Mouse (Mus musculus): Measurements from ENCODE around the gene Cst9. TPM values are rescaled to one million over a fixed set of nuclear protein-coding genes. Genes with fewer than 3 reads are reported as not detected.

Gene Cst9
- polyA plus RNA-seq, 1 experiment = not detected

- H3K4me1 ChIP-seq (ENCODE audit: control insufficient read depth, insufficient read depth, low read length) = peaks cover 2% of the 10 kb centered on the region
- peak overlapping the region; percentile 57 for H3K27ac ChIP-seq (ENCODE audit: insufficient read depth, low read length)
- no peak overlapping the region for H3K9ac ChIP-seq (ENCODE audit: low read depth, poor library complexity, severe bottlenecking)
- no peaks in the 10 kb centered on the region for H3K27me3 ChIP-seq (ENCODE audit: control insufficient read depth, insufficient read depth, low read length, poor library complexity, severe bottlenecking)
- no peaks in the 10 kb centered on the region for H3K9me3 ChIP-seq (replicated peaks; ENCODE audit: control insufficient read depth, insufficient read depth, low read length, poor library complexity, severe bottlenecking)
- no peak overlapping the region for H3K4me3 ChIP-seq (ENCODE audit: low read depth, low read length)
- H3K36me3 ChIP-seq (ENCODE audit: control insufficient read depth, insufficient read depth, low read length, poor library complexity, severe bottlenecking) = no peaks in the 10 kb centered on the region
- TF ChIP-seq EP300 (IDR thresholded peaks at IDR 0.05; ENCODE audit: insufficient read depth, low read depth, low read length) (no peak), CTCF (IDR thresholded peaks at IDR 0.05; ENCODE audit: low read depth, low read length) (no peak), POLR2A (IDR thresholded peaks at IDR 0.05; ENCODE audit: insufficient read depth, low read length) (no peak)
Observed at GRCm38 (mm10) chr2:148878641-148879130, 43.7 kb downstream of the Cst9 start.

DNA sequence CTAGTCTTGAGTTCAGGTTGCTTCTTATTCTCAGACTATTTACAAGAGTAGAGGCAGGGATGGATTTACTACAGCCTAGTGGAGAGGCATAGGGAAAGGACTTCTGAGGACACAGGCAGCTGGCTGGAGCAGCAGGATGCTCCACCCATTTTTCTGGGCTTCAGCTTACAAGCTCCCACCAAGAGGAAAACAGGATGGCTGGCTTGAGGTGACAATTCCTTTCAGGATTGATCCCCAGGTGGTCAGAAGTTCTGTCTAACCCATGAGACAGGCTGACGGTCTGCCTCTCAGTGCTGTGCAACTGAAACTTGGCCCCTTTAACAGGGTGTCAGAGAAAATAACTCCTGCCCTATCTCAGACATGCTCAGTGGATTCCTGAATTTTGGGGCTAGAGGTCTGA, 44.3 kb downstream of the Cst9 start:
- no peaks in the 10 kb centered on the region for H3K36me3 ChIP-seq (ENCODE audit: control insufficient read depth, insufficient read depth, low read length, poor library complexity, severe bottlenecking)
- no peak overlapping the region for H3K9ac ChIP-seq (ENCODE audit: low read depth, poor library complexity, severe bottlenecking)
- H3K9me3 ChIP-seq (replicated peaks; ENCODE audit: control insufficient read depth, insufficient read depth, low read length, poor library complexity, severe bottlenecking) = no peaks in the 10 kb centered on the region
- H3K27ac ChIP-seq (ENCODE audit: insufficient read depth, low read length) = peak overlapping the region; percentile 16
- H3K27me3 ChIP-seq (ENCODE audit: control insufficient read depth, insufficient read depth, low read length, poor library complexity, severe bottlenecking) = no peaks in the 10 kb centered on the region
- no peak overlapping the region for H3K4me3 ChIP-seq (ENCODE audit: low read depth, low read length)
- no peak for TF ChIP-seq EP300 (IDR thresholded peaks at IDR 0.05; ENCODE audit: insufficient read depth, low read depth, low read length)
- TF ChIP-seq POLR2A (IDR thresholded peaks at IDR 0.05; ENCODE audit: insufficient read depth, low read length) = no peak
- TF ChIP-seq CTCF (IDR thresholded peaks at IDR 0.05; ENCODE audit: low read depth, low read length) = no peak
- H3K4me1 ChIP-seq (ENCODE audit: control insufficient read depth, insufficient read depth, low read length) = peaks cover 2% of the 10 kb centered on the region

DNA sequence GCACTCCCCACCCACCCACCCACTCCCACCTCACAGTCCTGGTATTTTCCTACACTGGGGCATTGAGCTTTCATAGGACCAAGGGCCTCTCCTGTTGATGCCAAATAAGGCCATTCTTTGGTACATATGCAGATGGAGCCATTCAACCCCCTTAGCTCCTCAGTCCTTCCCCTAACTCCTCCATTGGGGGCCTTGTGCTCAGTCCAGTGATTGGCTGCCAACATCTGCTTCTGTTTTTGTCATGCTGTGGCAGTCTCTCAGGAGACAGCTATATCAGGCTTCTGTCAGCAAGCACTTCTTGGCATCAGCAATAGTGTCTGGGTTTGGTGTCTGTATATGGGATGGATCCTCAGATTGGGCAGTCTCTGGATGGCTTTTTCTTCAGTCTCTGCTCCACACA, 49.8 kb downstream of the Cst9 start:
- TF ChIP-seq CTCF (IDR thresholded peaks at IDR 0.05; ENCODE audit: low read depth, low read length) (no peak), POLR2A (IDR thresholded peaks at IDR 0.05; ENCODE audit: insufficient read depth, low read length) (no peak), EP300 (IDR thresholded peaks at IDR 0.05; ENCODE audit: insufficient read depth, low read depth, low read length) (no peak)
- no peaks in the 10 kb centered on the region for H3K36me3 ChIP-seq (ENCODE audit: control insufficient read depth, insufficient read depth, low read length, poor library complexity, severe bottlenecking)
- no peak overlapping the region for H3K27ac ChIP-seq (ENCODE audit: insufficient read depth, low read length)
- H3K4me3 ChIP-seq (ENCODE audit: low read depth, low read length) = no peak overlapping the region
- no peaks in the 10 kb centered on the region for H3K9me3 ChIP-seq (replicated peaks; ENCODE audit: control insufficient read depth, insufficient read depth, low read length, poor library complexity, severe bottlenecking)
- H3K9ac ChIP-seq (ENCODE audit: low read depth, poor library complexity, severe bottlenecking) = no peak overlapping the region
- H3K4me1 ChIP-seq (ENCODE audit: control insufficient read depth, insufficient read depth, low read length) = no peaks in the 10 kb centered on the region
- no peaks in the 10 kb centered on the region for H3K27me3 ChIP-seq (ENCODE audit: control insufficient read depth, insufficient read depth, low read length, poor library complexity, severe bottlenecking)

Other genes starting within 250 kb of the Cst9 start
- 40.2 and 48.0 TPM in 2 replicates for gene Nxt1, start 162.5 kb upstream of the Cst9 start, polyA plus RNA-seq (2011; ENCODE audit: insufficient read depth, insufficient read length, low read depth, missing spikeins)
- 24.1 and 24.8 TPM in 2 replicates for gene Gzf1, start 154.1 kb upstream of the Cst9 start, polyA plus RNA-seq (2011; ENCODE audit: insufficient read depth, insufficient read length, low read depth, missing spikeins)
- 3.7 and 4.3 TPM in 2 replicates for gene Napb, start 102.7 kb upstream of the Cst9 start, polyA plus RNA-seq (2011; ENCODE audit: insufficient read depth, insufficient read length, low read depth, missing spikeins)
- gene Cstl1, start 84.8 kb upstream of the Cst9 start, polyA plus RNA-seq (2011; ENCODE audit: insufficient read depth, insufficient read length, low read depth, missing spikeins) = not detected in 2 replicates
- gene Cst11, start 63.6 kb upstream of the Cst9 start, polyA plus RNA-seq (2011; ENCODE audit: insufficient read depth, insufficient read length, low read depth, missing spikeins) = not detected in 2 replicates
- not detected in 2 replicates for gene 8030411F24Rik, start 53.1 kb upstream of the Cst9 start, polyA plus RNA-seq (2011; ENCODE audit: insufficient read depth, insufficient read length, low read depth, missing spikeins)
- gene Cst12, start 45.8 kb upstream of the Cst9 start, polyA plus RNA-seq (2011; ENCODE audit: insufficient read depth, insufficient read length, low read depth, missing spikeins) = not detected in 2 replicates
- gene Cst8, start 36.4 kb upstream of the Cst9 start, polyA plus RNA-seq (2011; ENCODE audit: insufficient read depth, insufficient read length, low read depth, missing spikeins) = not detected in 2 replicates
- not detected in 2 replicates for gene Cst13, start 15.1 kb upstream of the Cst9 start, polyA plus RNA-seq (2011; ENCODE audit: insufficient read depth, insufficient read length, low read depth, missing spikeins)
- not detected in 2 replicates for gene 9230104L09Rik, start 29.9 kb downstream of the Cst9 start, polyA plus RNA-seq (2011; ENCODE audit: insufficient read depth, insufficient read length, low read depth, missing spikeins)
- 299 and 318 TPM in 2 replicates for gene Cst3, start 40.5 kb downstream of the Cst9 start, polyA plus RNA-seq (2011; ENCODE audit: insufficient read depth, insufficient read length, low read depth, missing spikeins)
- gene Gm1330, start 168.1 kb downstream of the Cst9 start, polyA plus RNA-seq (2011; ENCODE audit: insufficient read depth, insufficient read length, low read depth, missing spikeins) = not detected in 2 replicates
- gene Gm10750, start 182.1 kb downstream of the Cst9 start, polyA plus RNA-seq (2011; ENCODE audit: insufficient read depth, insufficient read length, low read depth, missing spikeins) = not detected in 2 replicates